Mouse (Mus musculus) central nervous system, embryonic 14 days (tissue): ENCODE data around the gene Agt. TPM values are rescaled to one million over a fixed set of nuclear protein-coding genes. Genes with fewer than 3 reads are reported as not detected.

ENCODE experiments used
- polyA plus RNA-seq: library from polyadenylated mRNA; depleted of rRNA; stranded (reverse); fragments of >200 nt; gene quantifications from 2 replicates; pipeline ENCODE4 v1.2.3, GENCODE M21; 2012; rRNA removed

Gene Agt
- 0.11 and 0.75 TPM in 2 replicates for polyA plus RNA-seq

DNA sequence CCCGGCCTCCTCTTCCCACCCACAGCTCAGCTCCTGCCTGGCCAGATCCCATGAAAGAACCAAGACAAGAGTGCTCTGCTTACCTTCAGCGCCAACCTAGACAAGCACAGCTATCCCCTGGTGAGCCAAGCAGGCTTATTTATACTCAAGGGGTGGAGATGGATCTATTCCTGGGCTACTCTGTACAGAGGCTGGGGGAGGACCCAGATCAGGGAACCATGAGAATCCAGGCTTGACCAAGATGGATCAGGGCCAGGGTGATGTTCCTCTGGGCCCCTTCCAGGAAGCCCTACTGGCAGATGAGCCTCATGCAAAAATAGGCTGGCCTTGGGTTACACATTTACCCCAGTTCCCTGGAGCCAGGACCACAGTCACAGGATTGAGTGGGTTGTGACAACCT, at the start of gene Agt:
Gene Agt (minus strand): TSS at position 114 of the 400 bp plus-strand sequence.

DNA sequence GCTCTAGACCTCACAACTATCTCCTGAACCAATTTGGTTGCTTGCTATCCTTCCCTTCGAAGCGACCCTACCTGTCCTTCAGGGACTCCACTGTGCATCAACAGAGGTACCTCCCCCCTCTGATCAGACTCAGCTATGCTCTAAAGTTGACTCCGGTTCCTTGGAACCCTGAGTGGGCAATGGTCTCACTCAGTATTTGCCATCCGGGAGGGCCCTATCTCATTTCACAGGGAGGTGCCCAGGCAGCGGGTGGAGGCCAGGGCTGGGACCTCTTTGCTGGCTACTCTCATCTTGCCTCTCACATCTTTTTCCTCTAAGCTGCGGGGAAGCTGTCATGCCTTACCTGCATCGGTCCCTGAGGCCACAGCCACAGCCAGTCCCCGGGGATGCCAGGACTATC, 6.3 kb upstream of the Agt start, which contains the start of gene Capn9:
Gene Capn9 (plus strand): TSS at position 301 of the 400 bp plus-strand sequence.

DNA sequence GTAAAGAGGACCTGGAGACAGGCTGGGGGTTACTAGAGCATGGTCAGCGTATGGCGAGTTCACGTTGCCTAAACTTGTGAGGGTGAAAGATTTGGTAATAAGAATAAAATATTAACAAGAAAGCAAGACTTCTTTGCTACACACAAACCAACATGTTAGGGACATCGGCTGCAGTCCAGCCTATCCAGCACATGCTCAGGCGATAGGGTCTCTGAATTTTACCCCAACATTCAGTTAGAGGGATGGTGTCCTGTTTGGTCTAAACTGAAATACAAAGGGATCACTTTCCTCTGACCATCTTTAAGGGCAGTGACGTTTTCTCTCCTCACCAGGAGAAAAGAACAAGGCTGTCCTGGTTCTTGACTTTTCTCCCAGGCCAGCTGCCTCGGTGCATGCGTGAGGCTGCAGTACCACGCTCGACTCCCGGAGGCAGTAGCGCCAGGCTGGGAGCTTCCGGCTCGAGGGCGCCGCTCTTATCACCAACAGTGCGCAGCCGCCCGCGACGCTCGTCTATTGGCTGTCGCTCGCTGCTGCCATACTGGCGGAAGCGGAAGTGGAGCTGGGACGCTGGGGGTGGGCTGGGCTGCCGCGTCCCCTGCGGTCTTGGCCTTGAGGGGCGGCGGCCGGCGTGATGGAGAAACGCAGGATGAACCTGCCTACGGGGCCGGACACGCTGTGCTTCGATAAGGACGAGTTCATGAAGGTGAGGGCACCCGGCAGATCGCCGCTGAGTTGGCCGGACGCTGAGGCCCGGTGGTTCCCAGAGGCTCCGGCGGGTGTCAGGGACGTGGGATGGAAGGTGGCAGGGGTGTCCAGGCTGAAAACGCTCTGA, 49.0 kb downstream of the Agt start, which contains the start of gene Cog2:
Gene Cog2 (plus strand): TSS at position 519 of the 832 bp plus-strand sequence.

Other genes with a start within 250 kb of the Agt start
- 21.4 and 21.8 TPM in 2 replicates for gene Pgbd5, start 130.0 kb downstream of the Agt start, polyA plus RNA-seq
- 33.3 and 33.5 TPM in 2 replicates for gene Cog2, start 48.9 kb downstream of the Agt start, polyA plus RNA-seq
- gene Capn9, start 6.4 kb upstream of the Agt start, polyA plus RNA-seq, result 0.05 TPM in 1 of 2 replicates, not detected in the other
- gene 2310022B05Rik, start 93.7 kb upstream of the Agt start, polyA plus RNA-seq, result 62.7 and 64.4 TPM in 2 replicates
- 54.3 and 60.8 TPM in 2 replicates for gene Ttc13, start 152.3 kb upstream of the Agt start, polyA plus RNA-seq
- 40.6 and 41.9 TPM in 2 replicates for gene Arv1, start 152.4 kb upstream of the Agt start, polyA plus RNA-seq
- gene Fam89a, start 182.1 kb upstream of the Agt start, polyA plus RNA-seq, result 0.47 and 1.9 TPM in 2 replicates
- gene Trim67, start 223.4 kb upstream of the Agt start, polyA plus RNA-seq, result 42.7 and 45.8 TPM in 2 replicates